Mouse (Mus musculus) splenic B cell, adult 2 months (primary cell): Measurements from ENCODE around the gene Cfdp1.
A peak's percentile ranks its signal among the peaks of the same experiment; 100 is the strongest.
"Not testable (repeated sequence)": the region's sequence is repeated elsewhere in the genome, so short reads cannot be mapped to it uniquely, and the experiment has no call there.

Source experiments
- DNase-seq: peaks from one replicate; pipeline ENCODE4 v3.0.0-alpha.2; 2011; ENCODE audit warnings: low read depth, low spot score
- H3K27me3 ChIP-seq: 2 replicates; pipeline ENCODE4 v1.6.1; 2012; ENCODE audit warnings: mild to moderate bottlenecking, low read length, moderate library complexity, mixed read lengths; ENCODE audit not compliant: control insufficient read depth, poor library complexity, insufficient read depth, severe bottlenecking
- H3K36me3 ChIP-seq: 2 replicates; pipeline ENCODE4 v1.6.1; 2012; ENCODE audit warnings: mild to moderate bottlenecking, low read length, moderate library complexity, mixed read lengths; ENCODE audit not compliant: control insufficient read depth, poor library complexity, insufficient read depth, severe bottlenecking

Cfdp1 gene

GRCm38 (mm10) chr8:111875758-111876157 is 21.7 kb upstream of the Cfdp1 start:
- no peaks in the 10 kb centered on the region; the same call in 1 of the 2 replicates for H3K27me3 ChIP-seq
- H3K36me3 ChIP-seq, result no peaks in the 10 kb centered on the region
- peak; percentile 49 for DNase-seq

GRCm38 (mm10) chr8:111871278-111871677 is 17.2 kb upstream of the Cfdp1 start:
- no peaks in the 10 kb centered on the region; the same call in 1 of the 2 replicates for H3K27me3 ChIP-seq
- no peaks in the 10 kb centered on the region for H3K36me3 ChIP-seq
- no peak for DNase-seq

- H3K36me3 ChIP-seq, result no peaks in the 10 kb centered on the region
- H3K27me3 ChIP-seq, result no peaks in the 10 kb centered on the region; the same call in 1 of the 2 replicates
- DNase-seq, result no peak
Observed at GRCm38 (mm10) chr8:111870379-111870778, 16.3 kb upstream of the Cfdp1 start.

- no peak for DNase-seq
- no peaks in the 10 kb centered on the region for H3K27me3 ChIP-seq
Observed at GRCm38 (mm10) chr8:111868664-111869063, 14.6 kb upstream of the Cfdp1 start.

GRCm38 (mm10) chr8:111865857-111866256 is 11.8 kb upstream of the Cfdp1 start:
- DNase-seq, result no peak
- Histone ChIP-seq H3K27me3 (no peaks in the 10 kb centered on the region), H3K36me3 (no peaks in the 10 kb centered on the region; the same call in 1 of the 2 replicates)

More at GRCm38 (mm10) chr8:111868664-111869063, 14.6 kb upstream of the Cfdp1 start:
- H3K36me3 ChIP-seq, result no peaks in the 10 kb centered on the region; the same call in 1 of the 2 replicates

GRCm38 (mm10) chr8:111865130-111865852 is 11.2 kb upstream of the Cfdp1 start:
- Histone ChIP-seq H3K36me3 (no peaks in the 10 kb centered on the region; the same call in 1 of the 2 replicates), H3K27me3 (no peaks in the 10 kb centered on the region)
- DNase-seq, result no peak

- Histone ChIP-seq H3K36me3 (no peaks in the 10 kb centered on the region; the same call in 1 of the 2 replicates), H3K27me3 (no peaks in the 10 kb centered on the region)
- DNase-seq, result no peak
Observed at GRCm38 (mm10) chr8:111864648-111865047, 10.6 kb upstream of the Cfdp1 start.

- no peaks in the 10 kb centered on the region for H3K27me3 ChIP-seq
Observed at GRCm38 (mm10) chr8:111863280-111863679, 9.2 kb upstream of the Cfdp1 start.

GRCm38 (mm10) chr8:111855977-111856376 is 1.9 kb upstream of the Cfdp1 start:
- Histone ChIP-seq H3K36me3 (no peaks in the 10 kb centered on the region), H3K27me3 (no peaks in the 10 kb centered on the region)
- no peak for DNase-seq

More at GRCm38 (mm10) chr8:111863280-111863679, 9.2 kb upstream of the Cfdp1 start:
- no peak for DNase-seq
- no peaks in the 10 kb centered on the region; the same call in 1 of the 2 replicates for H3K36me3 ChIP-seq

GRCm38 (mm10) chr8:111853219-111853618 is 872 bp downstream of the Cfdp1 start:
- not testable (repeated sequence) for H3K36me3 ChIP-seq, DNase-seq, H3K27me3 ChIP-seq

- Histone ChIP-seq H3K27me3 (no peaks in the 10 kb centered on the region), H3K36me3 (peaks cover 10% of the 10 kb centered on the region)
- no peak for DNase-seq
Observed at GRCm38 (mm10) chr8:111846746-111847145, 7.3 kb downstream of the Cfdp1 start.

- peak; percentile 50 for DNase-seq
- Histone ChIP-seq H3K36me3 (no peaks in the 10 kb centered on the region), H3K27me3 (no peaks in the 10 kb centered on the region)
Observed at GRCm38 (mm10) chr8:111835540-111835939, 18.6 kb downstream of the Cfdp1 start.

GRCm38 (mm10) chr8:111834011-111834410 is 20.1 kb downstream of the Cfdp1 start:
- H3K36me3 ChIP-seq, result no peaks in the 10 kb centered on the region
- H3K27me3 ChIP-seq, result no peaks in the 10 kb centered on the region
- DNase-seq, result no peak

- Histone ChIP-seq H3K36me3 (peaks cover 3% of the 10 kb centered on the region; the same call in 1 of the 2 replicates), H3K27me3 (no peaks in the 10 kb centered on the region)
- DNase-seq, result no peak
Observed at GRCm38 (mm10) chr8:111832983-111833382, 21.1 kb downstream of the Cfdp1 start.

GRCm38 (mm10) chr8:111831996-111832395 is 22.1 kb downstream of the Cfdp1 start:
- Histone ChIP-seq H3K27me3 (no peaks in the 10 kb centered on the region), H3K36me3 (peaks cover 3% of the 10 kb centered on the region; the same call in 1 of the 2 replicates)
- no peak for DNase-seq
